Mouse (Mus musculus): Measurements from ENCODE around the gene Hps6. TPM values are rescaled to one million over a fixed set of nuclear protein-coding genes. Genes with fewer than 3 reads are reported as not detected.

Gene Hps6
- total RNA-seq, 1 experiment from 2014 or later, result 26.3 TPM

DNA sequence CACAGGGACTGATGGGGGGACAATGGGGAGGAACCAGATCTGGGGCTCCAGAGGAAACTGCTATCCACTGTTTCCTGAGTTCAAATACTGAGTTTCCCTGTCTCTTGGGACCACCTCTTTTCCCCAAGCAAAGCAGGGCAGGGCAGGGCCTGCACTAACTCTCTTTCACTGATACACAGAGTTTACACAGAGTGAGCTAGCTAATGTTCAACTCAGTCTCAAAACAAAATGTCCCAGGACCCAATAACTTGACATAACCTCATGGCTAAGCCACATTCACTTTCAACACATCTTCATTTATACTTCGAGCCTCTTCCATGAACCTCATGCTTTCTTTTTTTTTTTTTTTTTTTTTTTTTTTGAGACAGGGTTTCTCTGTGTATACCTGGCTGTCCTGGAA is 26.3 kb downstream of the Hps6 start:
- no peak for DNase-seq

DNA sequence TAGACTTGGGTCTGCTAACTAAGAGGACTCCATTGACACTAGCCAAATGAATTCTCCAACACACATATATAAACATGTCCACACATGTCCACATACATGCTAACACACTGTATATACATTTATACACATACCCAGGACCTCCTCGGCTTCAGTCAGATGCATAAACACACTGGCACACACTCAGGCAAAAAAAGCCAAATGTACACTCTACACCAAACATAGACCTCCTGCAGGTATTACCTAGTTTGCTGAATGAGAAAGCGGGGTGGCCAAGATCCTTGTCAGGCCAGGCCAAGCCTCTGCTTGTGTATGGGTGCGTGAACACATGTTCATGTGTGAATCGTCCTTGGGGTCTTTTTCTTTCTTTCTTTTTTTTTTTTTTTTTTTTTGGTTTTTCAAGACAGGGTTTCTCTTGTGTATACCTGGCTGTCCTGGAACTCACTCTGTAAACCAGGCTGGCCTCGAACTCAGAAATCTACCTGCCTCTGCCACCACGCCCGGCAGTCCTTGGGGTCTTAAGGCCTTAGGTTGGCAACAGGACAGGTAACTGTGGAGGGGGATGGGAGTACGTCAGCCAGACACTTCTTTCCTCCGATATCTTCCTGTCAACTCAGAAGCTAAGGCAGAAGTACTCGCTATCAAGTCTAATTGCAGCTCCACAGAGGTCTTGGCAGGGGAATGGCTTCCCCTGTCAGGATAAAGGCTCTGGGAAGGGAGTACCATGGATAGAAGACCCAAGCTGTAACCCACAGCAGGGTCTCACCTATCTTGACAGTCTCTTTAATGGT is 27.1 kb downstream of the Hps6 start:
- no peak for DNase-seq

DNA sequence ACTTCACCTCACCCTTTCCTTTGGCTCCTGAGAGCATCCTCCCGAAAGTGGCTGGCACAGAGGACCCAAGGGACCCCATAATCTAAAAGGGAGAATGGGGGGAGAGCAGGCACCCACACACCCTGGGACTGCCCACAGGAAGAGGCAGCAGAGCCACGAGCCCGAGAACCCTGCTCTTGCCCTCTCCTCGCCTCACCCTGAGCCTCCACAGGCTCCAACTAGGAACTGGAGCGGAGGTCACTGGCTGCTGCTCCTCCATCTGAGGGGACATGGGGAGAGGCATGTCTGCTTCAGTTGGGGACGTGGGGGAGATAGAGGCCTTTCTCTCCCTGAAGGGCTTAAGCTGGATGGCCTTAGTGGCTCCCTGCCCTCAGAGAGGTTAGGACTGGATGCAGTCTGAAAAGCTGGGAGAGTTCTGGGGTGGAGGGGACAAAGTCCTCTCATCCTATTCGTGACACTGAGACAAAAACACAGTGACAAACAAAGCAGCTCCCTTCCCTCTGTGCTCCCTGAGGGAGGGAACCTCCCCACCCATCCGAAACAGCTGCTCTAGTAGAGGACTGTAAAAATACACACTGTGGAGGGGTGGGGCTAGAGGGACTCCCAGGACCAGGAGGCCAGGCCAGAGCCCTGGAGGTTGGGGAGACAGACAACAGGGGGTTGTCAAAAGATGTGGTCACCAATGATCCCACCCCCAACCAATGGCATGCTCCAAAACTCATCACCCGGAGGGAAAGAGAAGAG is 28.6 kb downstream of the Hps6 start:
- DNase-seq, result no peak

DNA sequence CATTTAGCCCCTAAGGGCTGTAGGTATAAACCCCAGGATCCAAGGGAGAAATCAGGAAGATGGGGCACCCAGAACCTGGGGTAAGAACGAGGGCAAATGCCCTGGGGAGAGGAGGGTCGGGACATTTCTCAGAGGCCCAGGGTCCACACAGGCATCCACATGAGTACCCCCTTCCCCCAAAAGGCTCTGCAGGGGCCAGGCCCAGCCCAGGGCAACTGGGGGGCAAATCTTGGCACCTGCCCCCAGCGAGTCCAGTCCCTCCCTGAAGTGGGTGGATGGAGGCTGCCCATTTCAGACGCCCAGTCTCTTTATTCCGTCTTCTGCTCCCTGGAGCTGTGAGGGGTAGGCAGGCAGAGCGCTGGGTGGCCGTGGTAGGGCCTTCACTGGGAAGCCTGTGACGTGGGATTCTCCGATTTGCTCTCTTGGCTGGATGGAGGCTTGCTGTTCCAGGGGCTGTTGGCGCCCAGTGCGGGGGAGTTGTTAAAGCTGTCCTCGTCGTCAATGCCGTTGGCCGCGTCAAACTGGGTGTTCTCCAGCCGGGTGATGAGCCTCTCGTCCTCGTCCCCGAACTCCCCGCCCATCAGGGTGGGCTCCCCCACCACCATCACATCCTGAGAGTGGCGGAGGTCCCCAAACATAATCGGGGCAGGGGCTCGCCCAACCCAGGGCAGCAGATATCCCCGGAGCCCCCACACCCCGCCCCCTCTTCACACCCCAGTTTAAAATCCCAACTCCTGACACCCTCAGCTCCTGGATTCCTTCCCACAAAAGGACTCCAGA is 29.6 kb downstream of the Hps6 start:
- no peak for DNase-seq

DNA sequence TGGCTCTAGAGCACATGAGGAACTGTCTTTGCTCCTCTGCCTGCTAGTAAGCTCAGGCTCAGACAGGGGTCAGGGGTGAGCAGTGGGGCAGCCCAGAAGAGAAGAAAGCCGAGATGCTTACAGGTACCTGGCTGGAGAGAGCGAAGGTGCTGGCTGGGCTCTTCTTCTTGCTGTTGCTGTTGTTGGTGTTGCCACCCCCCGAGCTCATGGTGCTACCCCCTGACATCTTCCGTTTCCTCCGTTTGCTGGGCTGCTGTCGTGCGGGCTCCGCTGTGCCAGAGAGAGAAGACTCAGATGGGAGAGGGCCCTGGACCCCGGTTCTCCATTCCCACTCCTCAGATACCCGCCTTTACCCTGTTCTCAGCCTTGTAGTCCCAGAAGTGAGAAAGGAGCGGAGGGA is 30.6 kb downstream of the Hps6 start:
- DNase-seq, result no peak

DNA sequence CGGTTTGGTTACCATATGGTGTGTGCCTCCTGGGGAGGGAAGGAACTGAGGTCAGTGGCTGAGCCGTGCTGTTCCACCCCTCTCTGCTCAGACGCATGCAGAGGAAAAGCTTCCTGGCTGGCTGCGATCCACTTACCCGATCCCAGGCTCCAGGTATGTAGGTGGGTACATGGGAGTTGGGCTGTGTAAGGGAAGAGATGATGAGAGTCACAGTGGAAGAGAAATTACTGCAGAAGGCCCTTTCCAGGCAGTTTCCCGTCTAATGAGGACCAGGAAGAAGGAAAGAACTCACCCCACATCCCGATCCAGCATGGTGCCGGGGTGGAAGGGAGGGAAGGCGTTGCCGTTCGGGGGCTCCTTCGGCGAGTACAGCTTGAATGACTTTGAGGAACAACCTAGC is 32.7 kb downstream of the Hps6 start:
- no peak for DNase-seq

DNA sequence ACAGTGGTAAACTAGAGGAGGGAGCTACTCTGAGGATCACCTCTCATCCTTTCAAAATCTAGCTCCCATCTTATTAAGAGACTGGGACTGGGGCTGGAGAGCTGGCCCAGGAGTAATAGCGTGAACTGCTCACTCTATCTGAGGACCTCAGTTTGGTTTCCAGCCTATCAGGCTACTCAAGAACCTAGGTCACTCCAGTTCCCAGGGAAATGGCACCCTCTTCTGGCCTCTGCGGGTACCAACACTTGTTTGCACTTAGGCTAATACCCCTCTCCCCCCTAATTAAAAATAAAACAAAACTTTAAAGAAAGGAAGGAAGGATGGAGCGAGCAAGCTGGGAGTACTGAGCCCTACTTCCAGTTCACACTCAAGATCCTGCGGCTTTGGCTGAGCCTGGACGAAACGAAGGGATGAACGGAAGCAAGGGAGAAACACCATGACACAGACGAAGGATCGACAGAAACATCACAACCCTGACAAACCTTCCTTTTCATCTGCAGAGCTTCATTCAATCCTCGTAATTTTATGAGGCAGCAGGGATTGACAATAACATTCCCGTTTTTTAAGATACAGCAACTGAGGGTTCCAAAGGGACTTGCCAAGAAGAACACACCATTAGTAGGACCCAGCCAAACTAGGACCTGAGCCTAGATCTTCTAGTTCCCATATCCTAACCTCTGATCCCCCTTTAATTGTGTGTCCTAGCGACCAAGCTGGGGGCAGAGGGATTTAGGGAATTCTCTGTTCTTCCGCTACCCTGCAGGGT is 33.4 kb downstream of the Hps6 start:
- no peak for DNase-seq

DNA sequence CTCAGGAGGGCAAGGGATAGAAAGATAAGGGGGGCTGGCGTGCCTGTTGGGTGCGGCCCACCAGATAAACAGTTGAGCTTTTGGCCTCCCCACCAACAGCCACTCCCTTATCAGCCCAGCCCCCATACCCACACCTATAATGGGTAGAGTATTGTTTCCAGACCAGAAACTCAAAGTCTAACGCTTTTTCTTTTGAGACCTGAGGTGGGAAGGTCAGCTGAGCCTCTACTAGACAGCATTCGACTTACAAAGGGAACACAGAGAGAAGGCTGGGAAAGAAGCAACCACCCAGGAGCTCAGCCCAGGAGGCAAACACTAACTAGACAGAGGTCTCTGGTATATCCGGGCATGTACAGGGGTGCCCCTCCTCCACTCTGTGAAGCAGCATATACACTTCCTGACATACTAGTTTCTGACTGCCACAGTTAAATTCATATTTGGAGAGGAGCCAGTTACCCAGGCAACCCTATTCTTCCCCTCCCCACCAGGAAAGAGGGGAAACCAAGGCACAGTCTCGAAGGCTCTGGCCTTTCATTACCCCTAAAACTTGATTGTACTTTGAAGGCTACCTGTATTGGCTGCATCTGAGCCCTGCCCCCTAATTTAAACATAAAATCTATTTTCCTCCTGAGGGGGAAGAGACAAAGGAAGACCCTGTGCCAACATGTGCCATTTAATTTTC is 34.1 kb downstream of the Hps6 start:
- DNase-seq, result no peak

DNA sequence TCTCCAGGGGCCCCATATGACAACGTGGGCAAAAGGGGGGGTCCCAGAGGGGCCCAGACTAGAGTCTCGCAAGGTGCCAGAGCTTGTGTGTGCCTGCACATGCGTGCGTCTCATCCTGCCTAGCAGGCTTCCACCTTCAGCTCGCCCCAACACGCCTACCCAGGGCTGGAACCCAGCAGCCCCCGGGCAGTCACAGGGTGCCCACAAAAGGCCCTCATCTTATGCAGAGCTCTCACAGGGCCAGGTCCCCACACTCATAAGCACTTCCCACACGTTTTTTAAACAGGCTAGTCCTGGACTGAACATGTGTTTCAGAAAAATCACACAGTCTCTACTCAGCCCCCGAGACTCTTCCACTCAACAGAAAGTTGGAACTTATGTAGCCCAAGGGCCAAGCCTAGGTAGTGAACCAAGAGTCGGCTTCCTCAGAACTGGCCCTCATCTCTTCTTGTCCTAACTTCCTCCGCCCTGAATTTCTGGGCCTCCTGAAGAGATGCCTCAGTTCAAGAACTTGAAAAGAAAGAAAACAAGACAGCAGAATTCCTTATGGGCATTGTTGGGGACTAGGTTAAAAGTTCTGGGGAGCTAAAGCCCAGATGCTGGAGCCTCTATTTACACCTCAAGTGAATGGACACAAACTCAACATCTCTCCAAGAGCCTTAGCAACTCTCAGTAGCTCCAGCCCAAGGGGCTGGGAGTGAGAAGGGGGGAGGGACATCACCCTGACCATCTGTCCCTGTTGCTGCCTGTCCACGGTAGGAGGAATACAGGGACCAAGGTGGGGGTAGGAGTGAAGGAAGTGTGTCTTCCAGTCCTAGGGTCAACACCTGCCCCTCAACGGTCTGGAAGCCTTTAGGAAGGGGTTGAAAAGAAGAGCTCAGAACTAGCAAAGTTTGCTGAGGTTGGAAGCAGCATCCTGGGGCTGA is 34.9 kb downstream of the Hps6 start:
- no peak for DNase-seq

DNA sequence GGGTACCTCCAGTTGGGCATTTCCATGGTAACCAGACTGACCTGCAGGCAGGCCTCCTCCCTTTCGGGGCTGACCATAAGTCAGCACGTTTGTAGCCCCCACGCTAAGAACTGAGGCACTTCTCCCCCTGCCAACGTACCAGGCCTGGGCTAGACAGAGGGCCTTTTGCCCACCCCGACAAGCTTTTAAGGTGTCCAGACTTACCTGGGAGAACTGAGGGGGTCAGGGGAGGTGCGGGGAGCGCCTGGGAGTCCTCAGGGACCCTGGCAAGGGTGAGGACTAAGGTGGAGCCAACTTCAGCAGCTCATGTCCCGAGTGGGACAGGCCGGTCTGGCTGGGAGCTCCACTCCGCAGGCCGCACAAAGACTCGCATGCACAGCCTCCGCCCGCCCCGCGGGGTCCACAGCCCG is 35.5 kb downstream of the Hps6 start:
- peak; percentile 27 for DNase-seq

DNA sequence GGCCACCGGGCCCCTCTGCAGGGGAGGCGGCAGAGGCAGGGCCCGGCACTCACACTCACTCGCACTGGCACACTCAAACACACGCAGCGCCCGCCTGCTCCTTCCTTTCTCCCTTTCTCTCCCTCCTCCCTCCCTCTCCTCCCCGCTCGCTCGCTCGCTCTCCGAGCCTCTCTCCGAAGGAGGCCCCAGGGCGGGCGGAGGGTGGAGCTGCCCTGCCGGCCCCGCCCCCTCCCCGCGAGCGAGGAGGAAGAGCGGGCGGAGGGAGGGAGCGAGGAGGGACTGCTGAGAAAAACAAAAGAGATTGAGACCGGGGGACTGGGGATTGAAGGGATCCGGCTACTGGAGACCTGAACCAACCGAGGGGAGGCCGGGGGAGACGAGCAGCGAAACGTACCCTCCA is 36.2 kb downstream of the Hps6 start:
- DNase-seq, result peak; percentile 93

DNA sequence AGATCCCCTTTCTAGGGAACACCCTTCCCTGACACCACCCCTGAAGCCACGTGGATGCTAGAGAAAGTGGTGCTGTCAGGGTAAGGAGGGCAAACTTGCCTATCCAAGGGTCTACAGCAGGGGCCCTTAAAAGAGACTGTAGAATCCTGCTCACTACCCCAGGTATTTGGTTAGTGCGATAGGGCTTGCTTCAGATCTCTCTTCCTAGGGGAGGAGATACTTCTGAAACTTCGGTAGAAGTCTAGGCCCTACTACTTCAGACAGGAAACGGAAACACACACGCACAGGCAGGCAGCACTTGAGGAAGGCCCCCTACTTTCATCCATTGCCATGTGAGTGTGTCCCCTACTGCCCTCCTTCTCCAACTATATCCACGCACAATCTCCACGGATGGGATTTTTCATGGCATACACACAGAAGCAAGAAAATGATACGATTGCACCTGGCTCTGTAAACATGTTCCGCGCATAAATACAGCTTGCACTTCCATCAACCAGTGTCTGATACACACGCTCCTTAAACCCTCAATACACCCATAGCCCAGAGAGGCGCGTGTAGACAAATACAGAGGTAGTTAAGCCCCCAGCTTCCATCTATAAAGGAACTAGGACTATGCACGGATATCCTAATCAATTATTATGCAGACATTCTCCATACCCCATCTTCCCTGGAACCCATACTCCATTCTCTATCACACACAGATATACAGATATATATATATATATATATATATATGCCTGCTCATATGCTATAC is 37.0 kb downstream of the Hps6 start:
- DNase-seq, result no peak

DNA sequence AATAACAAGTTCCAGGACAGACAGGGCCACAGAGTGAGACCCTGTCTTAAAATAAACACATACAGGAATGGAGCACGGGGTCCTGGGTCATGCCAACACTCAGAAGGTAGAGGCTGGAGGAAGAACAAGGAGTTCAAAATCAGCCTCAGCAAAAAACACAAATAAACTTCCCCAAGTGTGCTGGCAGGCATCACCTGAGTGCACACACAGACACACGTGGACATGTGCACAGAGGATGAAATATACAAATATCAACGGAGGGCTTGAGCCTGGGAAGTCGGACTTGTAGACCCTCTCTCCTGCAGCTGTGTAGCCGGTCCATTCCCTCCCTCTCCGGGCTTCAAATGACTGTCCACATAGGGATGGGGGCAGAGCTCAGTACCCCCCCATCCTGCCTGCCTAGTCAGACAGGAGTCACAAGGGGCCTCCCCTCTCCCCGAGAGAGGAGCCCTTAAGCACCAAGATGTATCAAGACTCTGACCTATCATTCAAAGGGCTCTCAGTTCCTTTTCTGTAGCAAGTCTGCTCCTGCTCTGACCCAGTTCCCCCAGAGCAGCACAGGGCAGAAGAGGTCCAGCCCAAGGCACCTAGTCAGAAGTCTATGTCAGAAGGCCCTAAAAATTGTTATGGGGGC is 38.1 kb downstream of the Hps6 start:
- DNase-seq, result no peak

DNA sequence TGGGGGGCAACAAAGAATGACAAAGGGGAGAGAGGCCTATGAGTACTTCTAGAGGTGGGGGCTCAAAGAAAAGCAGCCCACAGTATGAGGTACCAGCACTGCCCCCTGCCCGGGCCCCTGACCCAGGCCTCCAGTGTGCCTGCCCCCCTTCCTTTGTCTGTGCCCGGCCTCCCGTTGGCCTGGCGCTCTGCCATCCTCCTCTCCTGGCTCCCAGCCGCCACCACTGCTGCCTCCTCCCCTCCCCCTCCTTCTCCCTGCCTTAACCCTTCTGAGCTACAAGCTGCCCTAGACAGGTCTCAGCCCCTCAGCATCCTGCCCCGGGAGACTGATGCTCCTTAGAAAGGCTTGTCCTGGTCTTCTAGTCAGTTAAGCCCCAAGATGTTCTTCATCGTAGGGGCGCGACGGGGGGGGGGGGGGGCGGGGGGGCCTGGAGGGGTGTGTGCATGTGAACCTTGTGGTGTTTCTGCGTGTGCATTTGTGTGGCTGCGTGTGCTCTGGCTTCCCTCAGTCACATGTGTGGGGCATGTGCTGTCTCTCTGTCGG is 38.7 kb downstream of the Hps6 start:
- DNase-seq, result peak; percentile 91

DNA sequence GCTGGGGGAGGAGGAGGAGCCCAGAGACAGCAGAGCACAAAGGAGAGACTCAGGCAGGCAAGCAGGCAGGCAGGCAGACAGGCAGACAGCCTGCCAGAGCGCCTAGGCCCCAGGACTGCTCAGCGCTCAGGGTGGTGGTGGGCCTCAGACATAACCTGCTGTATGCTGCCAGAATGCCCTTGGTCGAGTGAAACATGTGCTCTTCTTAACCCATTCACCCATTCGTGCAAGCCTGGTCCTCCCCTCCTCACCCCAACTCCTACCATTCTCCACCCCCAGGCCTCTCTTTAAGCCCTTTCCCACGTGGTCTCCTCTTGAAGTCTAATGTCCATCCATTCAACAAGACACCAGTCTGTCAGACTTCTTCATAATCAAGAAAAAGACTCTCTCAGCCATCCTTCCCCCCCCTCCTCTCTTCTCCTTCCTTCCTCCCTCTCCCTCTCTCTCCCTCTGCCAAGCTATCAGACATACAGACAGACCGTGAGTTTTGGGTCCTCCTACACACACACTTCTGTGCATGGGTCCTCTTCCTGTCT is 39.2 kb downstream of the Hps6 start:
- DNase-seq, result peak; percentile 34

DNA sequence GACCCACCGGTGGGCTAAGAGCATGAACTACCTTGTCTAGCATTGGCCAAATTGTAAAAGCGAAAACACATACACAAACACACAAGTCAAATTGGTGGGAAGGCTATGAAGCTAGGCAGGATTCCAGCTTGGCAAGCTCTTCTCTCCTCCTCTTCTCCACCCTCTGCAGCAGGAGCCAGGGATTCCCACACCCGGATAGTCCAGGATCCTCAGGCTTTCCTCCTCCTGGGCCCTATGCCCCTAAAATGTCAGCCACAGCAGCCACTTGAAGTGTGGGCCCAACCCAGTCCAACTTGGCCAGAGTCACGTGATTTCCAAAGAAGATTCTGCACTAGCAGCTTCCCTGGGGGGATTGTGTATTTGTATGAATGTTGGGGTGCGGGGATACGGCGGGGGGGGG is 40.1 kb downstream of the Hps6 start:
- DNase-seq, result no peak

DNA sequence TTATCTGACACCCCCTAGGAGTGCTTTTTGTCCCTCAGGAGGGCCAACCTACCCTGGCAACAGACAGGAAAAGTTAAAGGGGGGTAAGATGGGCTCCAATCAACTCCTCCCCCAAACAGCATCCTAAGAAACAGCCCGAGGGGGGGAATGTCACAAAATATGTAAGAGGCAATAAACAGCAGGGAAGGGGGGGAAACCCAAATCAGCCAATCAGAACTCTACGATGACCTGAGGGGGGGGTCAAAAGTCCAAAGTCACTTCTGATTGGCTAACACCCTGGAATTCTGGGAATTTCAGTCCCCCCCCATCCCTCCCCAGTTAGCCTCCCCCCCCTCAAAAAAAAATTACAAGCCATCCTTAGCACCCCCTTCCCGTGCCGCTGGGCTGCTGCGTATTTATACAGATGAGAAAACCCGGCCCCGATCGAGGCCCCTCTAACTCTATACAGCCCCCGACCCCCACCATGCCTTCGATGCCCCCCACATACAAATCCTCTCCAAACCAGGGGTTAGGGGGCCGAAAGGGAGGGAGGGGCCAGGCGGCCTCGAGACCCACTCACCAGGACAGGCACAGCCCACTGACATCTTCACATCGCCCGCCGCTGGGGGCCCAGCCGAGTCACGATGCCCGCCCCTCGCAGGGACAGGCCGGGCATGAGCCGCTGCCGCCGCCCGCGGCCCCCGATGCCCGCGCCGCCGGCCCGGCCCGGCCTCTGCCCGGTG is 41.1 kb downstream of the Hps6 start, which contains the start of gene Pprc1:
Pprc1 (plus strand) TSS at position 616 of the 722 bp plus-strand sequence.
- DNase-seq, result peak; percentile 22
